Mouse (Mus musculus): ENCODE results near the gene 2010111I01Rik.
"Not testable (repeated sequence)": the region's sequence is repeated elsewhere in the genome, so short reads cannot be mapped to it uniquely, and the experiment has no call there.

The 2010111I01Rik gene

GRCm38 (mm10) chr13:63342781-63343180, 378.1 kb downstream of the 2010111I01Rik start:
- no peak for DNase-seq (ENCODE audit: low spot score)

GRCm38 (mm10) chr13:63344481-63344880, 379.8 kb downstream of the 2010111I01Rik start:
- no peak for DNase-seq (ENCODE audit: low spot score)

GRCm38 (mm10) chr13:63345476-63346225, 381.0 kb downstream of the 2010111I01Rik start:
- DNase-seq (ENCODE audit: low spot score), result no peak

GRCm38 (mm10) chr13:63347639-63348038, 382.9 kb downstream of the 2010111I01Rik start:
- no peak for DNase-seq (ENCODE audit: low spot score)

- no peak for DNase-seq (ENCODE audit: low spot score)
Measured at GRCm38 (mm10) chr13:63350076-63350475, 385.4 kb downstream of the 2010111I01Rik start.

- DNase-seq (ENCODE audit: low spot score), result not testable (repeated sequence)
Measured at GRCm38 (mm10) chr13:63353312-63353711, 388.6 kb downstream of the 2010111I01Rik start.

- DNase-seq (ENCODE audit: low spot score), result no peak
Measured at GRCm38 (mm10) chr13:63356101-63356500, 391.4 kb downstream of the 2010111I01Rik start.

GRCm38 (mm10) chr13:63356558-63356957, 391.9 kb downstream of the 2010111I01Rik start:
- peak; percentile 89 for DNase-seq (ENCODE audit: low spot score)

- no peak for DNase-seq (ENCODE audit: low spot score)
Measured at GRCm38 (mm10) chr13:63359393-63359792, 394.7 kb downstream of the 2010111I01Rik start.

GRCm38 (mm10) chr13:63360111-63360885, 395.6 kb downstream of the 2010111I01Rik start:
- peak; percentile 37 for DNase-seq (ENCODE audit: low spot score)

- DNase-seq (ENCODE audit: low spot score), result no peak
Measured at GRCm38 (mm10) chr13:63361755-63362154, 397.1 kb downstream of the 2010111I01Rik start.

- DNase-seq (ENCODE audit: low spot score), result no peak
Measured at GRCm38 (mm10) chr13:63373460-63374166, 408.9 kb downstream of the 2010111I01Rik start.
